Mouse (Mus musculus) E14TG2a.4 (cell line): Measurements from ENCODE around the gene Skap2.

Experiments
- CTCF ChIP-seq: conservative IDR thresholded peaks from 2 replicates; pipeline ENCODE4 v1.5.1; 2014; ENCODE audit warnings: low read length
- NANOG ChIP-seq: IDR thresholded peaks from 2 replicates; pipeline ENCODE4 v1.6.1; 2014; ENCODE audit warnings: borderline replicate concordance, low read length, mixed read lengths
- POU5F1 ChIP-seq: IDR thresholded peaks from 2 replicates; pipeline ENCODE4 v1.6.1; 2014; ENCODE audit warnings: low read length, borderline replicate concordance

GRCm38 (mm10) chr6:51890356-51890755, 122.0 kb downstream of the Skap2 start:
- TF ChIP-seq CTCF = no peak
- TF ChIP-seq NANOG = no peak
- no peak for TF ChIP-seq POU5F1
